Mouse (Mus musculus): Measurements from ENCODE around the gene Ptx4. TPM values are rescaled to one million over a fixed set of nuclear protein-coding genes. Genes with fewer than 3 reads are reported as not detected.
A peak's percentile ranks its signal among the peaks of the same experiment; 100 is the strongest.

Gene Ptx4
- not detected in 2 replicates for polyA plus RNA-seq (2012; ENCODE audit: insufficient read depth, insufficient read length, missing spikeins)

DNA sequence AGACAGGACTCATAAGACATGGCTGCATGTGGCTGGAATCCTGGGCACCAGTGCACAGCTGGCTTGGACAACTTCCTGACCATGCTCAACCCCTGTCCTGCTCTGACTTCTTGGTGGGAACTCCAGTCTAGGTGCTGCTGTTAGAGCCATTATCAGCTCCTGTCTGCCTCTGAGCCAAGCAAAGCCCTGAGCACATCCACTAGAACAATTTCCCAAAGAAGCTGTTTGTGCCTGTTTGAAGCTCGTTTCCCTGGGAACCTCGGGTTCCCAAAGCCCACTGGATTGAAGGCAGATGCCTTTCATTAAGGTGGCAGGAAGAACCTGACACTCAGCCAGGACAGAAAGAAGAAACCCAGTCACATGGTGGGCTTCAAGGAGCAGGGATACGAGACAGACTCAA lies at the start of gene Ptx4:
Gene Ptx4 (plus strand): TSS at position 355 of the 400 bp plus-strand sequence.
- peaks cover 4% of the 10 kb centered on the region; the same call in 1 of the 2 replicates for H3K4me1 ChIP-seq (ENCODE audit: control insufficient read depth, insufficient read depth, low read length)
- TF ChIP-seq POLR2A (IDR thresholded peaks at IDR 0.05; ENCODE audit: borderline replicate concordance, low read depth, low read length): no peak
- H3K27ac ChIP-seq (ENCODE audit: insufficient read depth, low read depth, low read length): no peak within 1 kb of the TSS
- no peak within 1 kb of the TSS for H3K4me3 ChIP-seq (ENCODE audit: insufficient read depth, low read length)

DNA sequence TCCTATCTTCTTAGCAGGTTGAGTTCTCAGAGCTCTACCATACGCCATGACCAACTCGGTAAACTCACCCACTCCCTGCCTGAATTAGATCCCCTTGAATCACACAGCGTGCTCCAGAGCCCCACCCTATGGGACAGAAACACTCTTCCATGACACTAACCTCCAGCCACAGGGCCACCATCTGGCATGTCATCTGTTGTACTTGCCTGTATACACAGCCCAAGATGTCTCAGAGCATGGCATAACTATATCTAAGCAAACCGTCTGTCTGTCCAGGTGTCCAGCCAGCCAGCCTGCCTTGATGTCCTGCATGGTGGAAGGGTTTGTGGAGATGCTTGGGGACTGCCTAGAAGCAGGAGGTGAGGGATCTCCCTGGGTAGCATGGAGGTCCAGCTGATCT lies 43.7 kb upstream of the Ptx4 start:
- Histone ChIP-seq H3K4me1 (ENCODE audit: control insufficient read depth, insufficient read depth, low read length) (peaks cover 46% of the 10 kb centered on the region), H3K27ac (ENCODE audit: insufficient read depth, low read depth, low read length) (no peak overlapping the region), H3K4me3 (ENCODE audit: insufficient read depth, low read length) (no peak overlapping the region)
- TF ChIP-seq CTCF (IDR thresholded peaks at IDR 0.05; ENCODE audit: low read depth, low read length): no peak
- TF ChIP-seq POLR2A (IDR thresholded peaks at IDR 0.05; ENCODE audit: borderline replicate concordance, low read depth, low read length): no peak

GRCm38 (mm10) chr17:25077771-25078372 lies 42.7 kb upstream of the Ptx4 start:
- Histone ChIP-seq H3K27ac (ENCODE audit: insufficient read depth, low read depth, low read length) (peak overlapping the region; percentile 41; the same call in 1 of the 2 replicates), H3K4me3 (ENCODE audit: insufficient read depth, low read length) (peak overlapping the region; percentile 14; the same call in 1 of the 2 replicates), H3K4me1 (ENCODE audit: control insufficient read depth, insufficient read depth, low read length) (peaks cover 36% of the 10 kb centered on the region)
- TF ChIP-seq CTCF (IDR thresholded peaks at IDR 0.05; ENCODE audit: low read depth, low read length) (no peak), POLR2A (IDR thresholded peaks at IDR 0.05; ENCODE audit: borderline replicate concordance, low read depth, low read length) (no peak)

GRCm38 (mm10) chr17:25080210-25080609 lies 40.4 kb upstream of the Ptx4 start:
- TF ChIP-seq CTCF (IDR thresholded peaks at IDR 0.05; ENCODE audit: low read depth, low read length) (no peak), POLR2A (IDR thresholded peaks at IDR 0.05; ENCODE audit: borderline replicate concordance, low read depth, low read length) (no peak)
- H3K4me1 ChIP-seq (ENCODE audit: control insufficient read depth, insufficient read depth, low read length): peaks cover 27% of the 10 kb centered on the region
- no peak overlapping the region for H3K27ac ChIP-seq (ENCODE audit: insufficient read depth, low read depth, low read length)
- no peak overlapping the region for H3K4me3 ChIP-seq (ENCODE audit: insufficient read depth, low read length)

GRCm38 (mm10) chr17:25080960-25081381 lies 39.6 kb upstream of the Ptx4 start:
- Histone ChIP-seq H3K4me1 (ENCODE audit: control insufficient read depth, insufficient read depth, low read length) (peaks cover 27% of the 10 kb centered on the region), H3K4me3 (ENCODE audit: insufficient read depth, low read length) (no peak overlapping the region), H3K27ac (ENCODE audit: insufficient read depth, low read depth, low read length) (0 out of 2 replicates have a peak overlapping the region, but pooled peaks have one; percentile 12)
- TF ChIP-seq CTCF (IDR thresholded peaks at IDR 0.05; ENCODE audit: low read depth, low read length) (no peak), POLR2A (IDR thresholded peaks at IDR 0.05; ENCODE audit: borderline replicate concordance, low read depth, low read length) (no peak)

- no peak overlapping the region for H3K4me3 ChIP-seq (ENCODE audit: insufficient read depth, low read length)
- peaks cover 27% of the 10 kb centered on the region for H3K4me1 ChIP-seq (ENCODE audit: control insufficient read depth, insufficient read depth, low read length)
- TF ChIP-seq POLR2A (IDR thresholded peaks at IDR 0.05; ENCODE audit: borderline replicate concordance, low read depth, low read length): no peak
- no peak for TF ChIP-seq CTCF (IDR thresholded peaks at IDR 0.05; ENCODE audit: low read depth, low read length)
- no peak overlapping the region for H3K27ac ChIP-seq (ENCODE audit: insufficient read depth, low read depth, low read length)
Observed at GRCm38 (mm10) chr17:25082081-25082847, 38.3 kb upstream of the Ptx4 start.

DNA sequence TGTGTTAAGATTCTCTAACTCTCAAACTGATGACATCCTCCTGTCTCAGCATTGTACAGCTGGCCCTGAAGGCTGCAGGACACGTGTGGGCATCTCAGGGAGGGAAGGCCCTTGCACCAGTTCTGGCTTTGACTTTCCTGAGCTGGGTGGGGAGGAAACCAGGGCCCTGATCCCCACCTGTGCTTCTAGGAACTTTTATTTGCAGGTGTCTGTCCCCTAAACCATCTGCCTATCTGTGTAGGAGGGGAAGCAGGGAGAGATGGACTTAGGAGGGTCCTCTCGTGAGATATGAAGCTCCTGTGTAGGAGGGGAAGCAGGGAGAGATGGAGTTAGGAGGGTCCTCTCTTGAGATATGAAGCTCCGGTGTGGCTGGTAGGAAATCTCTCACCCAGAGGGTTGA lies 37.7 kb upstream of the Ptx4 start:
- TF ChIP-seq CTCF (IDR thresholded peaks at IDR 0.05; ENCODE audit: low read depth, low read length) (no peak), POLR2A (IDR thresholded peaks at IDR 0.05; ENCODE audit: borderline replicate concordance, low read depth, low read length) (no peak)
- no peak overlapping the region for H3K27ac ChIP-seq (ENCODE audit: insufficient read depth, low read depth, low read length)
- peaks cover 20% of the 10 kb centered on the region for H3K4me1 ChIP-seq (ENCODE audit: control insufficient read depth, insufficient read depth, low read length)
- H3K4me3 ChIP-seq (ENCODE audit: insufficient read depth, low read length): no peak overlapping the region

- Histone ChIP-seq H3K27ac (ENCODE audit: insufficient read depth, low read depth, low read length) (no peak within 1 kb of the TSS), H3K4me1 (ENCODE audit: control insufficient read depth, insufficient read depth, low read length) (peaks cover 17% of the 10 kb centered on the region), H3K4me3 (ENCODE audit: insufficient read depth, low read length) (no peak within 1 kb of the TSS)
- no peak for TF ChIP-seq CTCF (IDR thresholded peaks at IDR 0.05; ENCODE audit: low read depth, low read length)
- no peak for TF ChIP-seq POLR2A (IDR thresholded peaks at IDR 0.05; ENCODE audit: borderline replicate concordance, low read depth, low read length)
Observed at GRCm38 (mm10) chr17:25083444-25083931, 37.1 kb upstream of the Ptx4 start, which contains the start of gene Tmem204. TSS of gene Tmem204 (minus strand) at chr17:25083591.

GRCm38 (mm10) chr17:25084835-25085385 lies 35.6 kb upstream of the Ptx4 start:
- TF ChIP-seq CTCF (IDR thresholded peaks at IDR 0.05; ENCODE audit: low read depth, low read length) (no peak), POLR2A (IDR thresholded peaks at IDR 0.05; ENCODE audit: borderline replicate concordance, low read depth, low read length) (no peak)
- Histone ChIP-seq H3K4me1 (ENCODE audit: control insufficient read depth, insufficient read depth, low read length) (peaks cover 10% of the 10 kb centered on the region), H3K4me3 (ENCODE audit: insufficient read depth, low read length) (no peak overlapping the region), H3K27ac (ENCODE audit: insufficient read depth, low read depth, low read length) (no peak overlapping the region)

Measured in bone marrow macrophage, adult 2 months (primary cell).